Mouse (Mus musculus): ENCODE data around the gene Crbn. TPM values are rescaled to one million over a fixed set of nuclear protein-coding genes. Genes with fewer than 3 reads are reported as not detected.
A peak's percentile ranks its signal among the peaks of the same experiment; 100 is the strongest.

The Crbn gene
- total RNA-seq, 2 experiments from 2014 or later, result 23.9 to 46.5 TPM

DNA sequence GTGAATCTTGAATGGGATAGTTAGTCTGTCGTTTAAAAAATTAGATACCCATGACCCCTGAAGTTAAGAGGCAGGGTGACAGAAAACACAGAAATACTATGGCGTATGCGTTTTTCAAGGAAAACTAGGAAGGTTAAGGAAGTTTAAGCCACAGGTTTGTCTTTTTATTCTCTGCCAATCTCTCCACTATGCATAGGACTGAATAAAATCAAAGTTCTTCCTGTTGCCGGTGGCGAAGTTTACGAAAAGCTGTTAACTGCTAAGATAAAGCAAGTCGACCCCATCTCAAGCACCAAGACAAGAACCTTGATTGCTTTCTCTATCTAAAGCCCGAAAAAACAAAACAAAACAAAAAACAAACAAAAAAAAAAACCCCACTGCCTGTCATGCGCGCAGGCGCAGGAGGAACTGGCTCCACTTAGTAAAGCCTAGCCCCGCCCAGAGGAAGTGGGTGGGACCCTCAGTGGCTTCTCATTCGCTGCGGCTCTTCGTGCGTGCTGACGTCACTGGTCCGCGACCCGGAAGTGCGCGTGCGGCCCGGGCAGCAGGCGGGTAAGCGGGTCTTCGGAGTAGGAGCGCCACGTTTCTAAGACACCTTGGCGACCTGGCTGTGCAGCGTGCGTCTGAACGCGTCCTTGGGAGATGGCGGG is 31.1 kb downstream of the Crbn start, which contains the start of gene Trnt1:
Gene Trnt1, plus strand, starts transcription at position 481 of the 650 bp plus-strand sequence.
- peak; percentile 99 for ATAC-seq (replicated peaks; ENCODE audit: low FRiP score, low TSS enrichment, poor library complexity, severe bottlenecking)

DNA sequence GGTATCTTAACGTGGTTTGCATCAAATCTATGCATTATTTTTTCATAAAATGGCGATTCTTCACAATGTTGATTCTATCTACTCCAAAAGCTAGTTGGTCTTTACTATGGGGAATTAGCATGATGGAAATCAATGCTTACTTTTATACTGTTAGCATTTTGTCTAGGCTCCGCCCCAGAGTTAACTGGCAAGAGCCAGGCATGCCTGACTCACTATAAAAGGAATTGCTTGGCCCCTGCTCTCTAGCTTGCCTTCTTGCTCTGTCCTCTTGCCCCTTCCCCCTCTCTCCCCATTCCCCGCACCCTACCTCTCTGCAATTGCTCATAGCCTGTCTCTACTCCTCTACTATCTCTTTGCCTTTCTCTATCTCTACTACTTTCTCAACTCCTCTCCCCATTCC is 33.1 kb downstream of the Crbn start:
- ATAC-seq (replicated peaks; ENCODE audit: low FRiP score, low TSS enrichment, poor library complexity, severe bottlenecking), result no peak

DNA sequence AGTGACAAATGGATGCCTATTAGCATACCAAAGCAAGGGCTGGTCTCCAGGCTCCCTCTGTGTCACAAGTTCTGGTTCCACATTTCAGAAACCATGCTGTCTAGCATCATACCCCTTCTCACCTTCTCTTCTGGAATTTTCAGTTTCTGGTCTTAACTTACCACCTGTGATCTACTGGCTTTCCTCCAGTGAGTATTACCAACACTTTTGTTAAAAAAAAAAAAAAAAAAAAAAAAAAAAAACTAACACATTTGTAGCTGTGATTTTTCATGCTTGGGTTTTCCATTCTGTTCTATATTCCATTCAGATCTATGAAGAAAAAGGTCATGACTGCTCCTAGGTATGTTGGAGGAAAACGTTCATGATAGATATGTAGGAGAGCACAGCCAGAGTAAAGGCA is 34.0 kb downstream of the Crbn start:
- ATAC-seq (replicated peaks; ENCODE audit: low FRiP score, low TSS enrichment, poor library complexity, severe bottlenecking), result no peak

DNA sequence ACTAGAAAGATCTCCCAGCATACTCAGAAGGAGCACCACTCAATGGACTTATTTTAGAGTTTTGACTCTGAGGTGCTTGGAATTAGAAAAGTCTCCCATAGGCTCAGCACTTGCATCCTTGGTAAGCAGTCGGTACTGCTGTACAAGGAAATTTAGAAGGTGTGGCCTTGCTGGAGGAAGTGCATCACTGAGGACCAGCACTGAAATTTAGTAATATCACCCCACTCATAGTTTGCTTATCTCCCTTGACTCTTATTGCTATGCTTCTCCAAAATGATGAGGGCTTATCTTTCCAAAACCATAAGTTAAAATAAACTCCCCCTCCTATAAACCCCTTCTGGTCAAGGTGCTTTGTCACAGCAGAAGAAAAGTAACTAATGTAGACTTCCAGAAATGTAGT is 38.4 kb downstream of the Crbn start:
- peak; percentile 74 for ATAC-seq (replicated peaks; ENCODE audit: low FRiP score, low TSS enrichment, poor library complexity, severe bottlenecking)

DNA sequence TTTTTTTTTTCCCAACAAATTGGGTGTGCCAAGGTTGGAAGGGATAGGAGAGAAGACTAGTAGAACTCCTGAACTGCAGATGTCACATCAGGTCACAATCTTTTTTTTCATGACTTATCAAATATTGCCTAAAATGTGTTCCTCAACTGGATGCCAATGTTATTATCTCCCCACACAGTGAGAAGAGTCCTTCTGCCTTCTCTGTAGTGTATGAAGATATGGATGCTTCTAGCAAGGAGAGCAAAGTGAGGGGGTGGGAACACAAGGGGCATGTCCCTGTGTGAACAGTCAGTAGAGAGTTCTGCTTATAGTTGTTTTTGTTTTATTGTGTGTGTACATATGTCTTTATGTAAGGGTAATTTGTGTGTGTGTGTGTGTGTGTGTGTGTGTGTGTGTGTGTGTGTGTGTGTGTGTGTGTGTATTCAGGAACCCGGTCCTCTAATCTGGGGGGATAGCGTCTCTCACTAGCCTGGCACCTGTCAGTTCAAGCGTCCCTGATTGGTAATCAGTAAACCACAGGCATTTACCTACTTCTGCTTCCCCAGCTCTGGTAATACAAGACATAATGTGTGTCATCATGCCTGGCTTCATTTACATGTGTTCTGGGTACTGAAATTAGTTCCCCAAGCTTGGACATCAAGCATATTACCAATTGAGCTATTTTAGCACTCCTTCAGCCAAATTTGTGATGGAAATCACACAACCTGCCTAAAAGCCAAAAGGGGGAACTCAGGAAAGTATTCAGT is 39.2 kb downstream of the Crbn start:
- peak; percentile 63; the same call in 1 of the 2 replicates for ATAC-seq (replicated peaks; ENCODE audit: low FRiP score, low TSS enrichment, poor library complexity, severe bottlenecking)

DNA sequence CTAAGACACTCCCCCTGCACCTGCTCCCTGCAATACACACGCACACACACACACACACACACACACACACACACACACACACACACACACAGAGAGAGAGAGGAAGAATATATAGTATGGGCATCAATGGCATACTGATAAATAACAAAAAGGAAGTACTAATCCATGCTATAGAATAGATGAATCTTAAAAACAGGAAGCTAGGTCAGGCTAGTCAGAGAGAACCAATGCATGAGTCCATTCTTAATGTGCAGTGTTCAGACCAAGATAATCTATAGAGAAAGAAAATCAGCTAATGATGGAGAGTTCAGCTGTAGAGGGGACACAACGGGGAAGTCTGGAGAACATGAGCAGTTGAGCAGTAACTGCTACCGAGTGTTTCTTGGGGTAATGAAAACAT is 41.6 kb downstream of the Crbn start:
- ATAC-seq (replicated peaks; ENCODE audit: low FRiP score, low TSS enrichment, poor library complexity, severe bottlenecking), result no peak

DNA sequence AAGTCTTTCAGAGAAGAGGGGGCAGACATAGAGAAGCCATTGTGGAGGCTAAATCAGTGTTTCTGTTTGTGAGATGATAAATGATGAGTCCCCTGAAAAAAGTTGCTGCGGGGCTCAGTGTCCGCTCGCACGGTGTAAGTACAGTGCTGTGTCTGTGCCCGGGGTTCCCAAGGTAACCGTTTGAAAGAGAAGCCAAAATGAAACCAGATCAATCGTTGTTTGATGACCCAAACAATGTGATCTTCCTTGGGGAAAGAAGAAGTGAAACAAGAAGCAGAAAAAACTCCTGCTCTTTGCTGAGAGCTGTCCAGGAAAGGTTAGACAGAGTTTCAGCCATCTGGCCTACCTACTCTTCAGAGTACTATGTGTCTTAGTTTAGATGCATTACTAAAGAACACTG is 49.6 kb downstream of the Crbn start:
- no peak for ATAC-seq (replicated peaks; ENCODE audit: low FRiP score, low TSS enrichment, poor library complexity, severe bottlenecking)

DNA sequence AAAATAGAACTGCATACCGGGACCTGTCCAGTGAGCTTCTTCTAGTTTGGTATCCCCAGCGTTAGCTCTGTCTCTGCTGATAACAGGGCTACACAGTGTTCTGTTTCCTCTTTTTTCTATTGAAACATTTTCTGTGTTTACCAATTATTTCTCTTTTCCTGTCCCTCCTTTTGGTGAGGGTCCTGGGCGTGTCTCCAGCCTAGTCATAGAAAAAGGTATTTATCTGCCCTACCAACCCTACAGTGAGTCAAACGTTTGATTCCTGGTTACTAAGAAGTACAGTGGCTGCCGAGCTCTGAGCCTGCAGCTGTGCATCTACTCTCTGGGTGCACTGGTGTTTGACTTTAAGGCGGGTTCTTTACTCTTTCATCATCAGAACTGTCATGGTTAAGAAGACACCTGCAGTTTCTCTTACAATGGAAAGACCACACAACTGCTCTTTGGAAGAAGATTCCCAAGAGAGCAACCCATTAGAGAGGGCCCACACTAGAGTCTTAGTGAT is 50.9 kb downstream of the Crbn start, which contains the start of gene Il5ra:
Gene Il5ra, minus strand, starts transcription at position 151 of the 502 bp plus-strand sequence.
- peak; percentile 57; the same call in 1 of the 2 replicates for ATAC-seq (replicated peaks; ENCODE audit: low FRiP score, low TSS enrichment, poor library complexity, severe bottlenecking)

DNA sequence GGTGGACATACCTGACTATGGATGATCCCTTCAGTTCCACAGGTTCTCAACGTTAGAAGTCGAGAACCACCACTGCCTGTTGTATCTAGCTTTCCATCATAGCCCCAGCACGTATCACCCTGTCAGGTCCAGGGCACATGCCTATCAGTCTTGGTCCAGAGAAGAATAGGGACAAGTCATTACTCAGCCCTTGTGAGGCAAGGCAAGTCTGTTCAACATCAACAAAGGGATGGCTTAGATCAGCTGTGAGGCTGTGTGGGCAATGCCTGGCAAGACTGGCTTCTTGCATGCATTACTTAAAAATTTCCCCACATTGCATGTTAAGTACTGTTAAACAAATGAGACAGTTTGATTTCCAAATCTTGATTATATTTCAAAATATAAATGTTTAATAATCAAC is 52.1 kb downstream of the Crbn start:
- ATAC-seq (replicated peaks; ENCODE audit: low FRiP score, low TSS enrichment, poor library complexity, severe bottlenecking), result no peak

DNA sequence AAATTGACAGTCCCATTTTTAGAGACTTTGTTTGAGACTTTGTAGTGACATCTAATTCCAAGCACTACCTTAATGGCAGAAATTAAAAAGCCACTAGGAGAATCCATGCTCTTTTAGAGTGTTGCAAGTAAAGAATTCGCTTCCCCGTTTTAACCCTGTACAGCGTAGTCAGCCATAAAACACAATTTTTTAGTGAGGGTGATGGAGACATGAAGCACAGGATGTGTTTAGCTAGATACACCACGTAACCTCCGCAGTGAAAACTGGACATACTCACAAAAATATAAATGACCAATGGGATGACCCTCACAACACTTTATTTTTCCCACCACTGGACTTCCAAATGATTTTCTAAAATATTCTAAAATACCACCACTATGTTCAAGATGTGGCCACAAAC is 52.6 kb downstream of the Crbn start:
- no peak for ATAC-seq (replicated peaks; ENCODE audit: low FRiP score, low TSS enrichment, poor library complexity, severe bottlenecking)

DNA sequence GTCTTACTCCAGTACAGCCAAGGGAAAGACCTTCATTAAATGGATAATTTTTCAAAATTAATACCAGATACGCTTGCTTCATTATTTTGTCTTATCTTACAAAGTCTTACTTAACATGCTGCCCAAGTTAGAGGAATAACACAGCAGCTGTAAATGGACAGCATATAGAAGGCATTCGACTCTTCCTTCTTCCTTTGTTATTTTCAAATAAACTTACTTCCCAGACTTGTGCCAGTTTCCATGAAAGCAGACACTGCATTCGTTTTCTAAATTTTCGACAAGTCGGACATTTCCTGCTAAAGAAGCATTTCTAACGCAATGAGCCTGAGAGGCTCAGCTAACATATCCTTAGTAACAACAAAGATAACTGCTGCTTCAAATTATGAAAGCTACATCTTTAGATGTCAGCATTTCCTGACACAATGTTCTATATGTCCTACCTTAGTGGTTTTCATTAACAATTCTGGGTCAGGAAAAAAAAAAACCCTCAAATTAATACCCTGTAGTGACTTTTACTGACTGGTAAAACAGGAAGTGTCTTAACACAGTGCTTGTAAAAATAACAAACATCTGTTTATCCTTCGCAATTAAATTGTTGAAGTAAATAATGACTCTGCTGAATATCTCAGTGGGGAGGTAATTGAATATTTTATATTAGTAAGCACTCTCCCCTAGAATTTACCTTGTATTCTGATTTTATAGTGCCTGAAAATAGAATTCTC is 54.0 kb downstream of the Crbn start:
- ATAC-seq (replicated peaks; ENCODE audit: low FRiP score, low TSS enrichment, poor library complexity, severe bottlenecking), result no peak

DNA sequence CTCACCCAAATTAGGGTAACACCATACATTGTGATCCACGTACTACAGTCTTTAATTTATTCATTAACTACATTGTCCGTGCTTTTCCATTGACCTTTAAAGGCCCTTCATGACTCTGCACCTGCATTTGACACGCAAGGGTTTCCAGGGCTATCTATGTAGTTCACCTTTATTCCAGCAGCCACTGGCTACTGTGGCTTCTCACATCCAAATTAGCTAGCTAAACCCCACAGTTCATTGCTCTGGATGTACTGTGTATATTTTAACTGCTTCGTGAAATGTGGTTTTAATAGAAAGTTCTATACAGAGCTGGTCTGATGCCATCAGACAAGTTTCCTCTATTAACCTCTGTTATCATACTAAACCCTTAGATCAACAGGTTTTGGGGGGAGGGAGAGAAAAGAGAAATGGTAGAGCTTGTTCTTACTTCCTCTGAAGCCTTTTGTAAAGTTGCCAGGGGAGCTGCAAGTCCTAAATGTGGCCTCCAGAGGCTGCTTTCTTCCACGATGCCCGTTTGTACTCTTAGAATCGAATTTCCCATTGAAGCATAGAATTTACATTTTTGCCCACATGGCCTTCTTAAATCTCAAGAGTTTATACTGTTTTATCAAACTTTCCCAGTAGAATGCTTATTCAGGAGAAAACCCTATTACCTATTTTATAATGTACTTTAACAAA is 56.2 kb downstream of the Crbn start:
- ATAC-seq (replicated peaks; ENCODE audit: low FRiP score, low TSS enrichment, poor library complexity, severe bottlenecking), result no peak

DNA sequence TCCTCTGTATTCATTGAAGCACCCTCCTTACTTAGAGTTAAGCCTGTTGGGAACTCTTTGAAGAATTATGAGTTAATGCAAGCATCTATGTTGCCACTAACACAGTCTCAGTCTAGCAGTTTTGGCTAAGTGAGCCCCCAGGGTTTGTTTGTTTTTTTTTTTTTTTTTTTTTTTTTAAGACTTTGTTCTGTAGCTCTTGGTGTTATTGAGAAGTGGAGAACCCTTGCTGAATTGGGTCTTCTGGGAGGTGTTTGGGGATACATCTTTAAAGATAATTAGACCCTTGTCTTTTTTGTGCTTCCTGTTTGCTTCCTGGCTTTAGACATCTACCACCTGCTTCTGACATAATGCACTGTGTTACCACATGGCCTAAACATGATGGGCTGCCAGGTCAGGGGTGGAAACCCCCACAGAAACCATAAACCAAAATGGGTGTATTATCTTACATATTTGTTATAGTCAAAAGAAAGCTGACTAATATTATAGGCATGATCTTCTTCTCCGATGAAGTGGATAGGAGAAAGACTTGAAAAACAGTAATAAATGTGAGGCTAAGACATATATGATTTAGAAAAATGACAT is 59.5 kb downstream of the Crbn start:
- ATAC-seq (replicated peaks; ENCODE audit: low FRiP score, low TSS enrichment, poor library complexity, severe bottlenecking), result no peak

DNA sequence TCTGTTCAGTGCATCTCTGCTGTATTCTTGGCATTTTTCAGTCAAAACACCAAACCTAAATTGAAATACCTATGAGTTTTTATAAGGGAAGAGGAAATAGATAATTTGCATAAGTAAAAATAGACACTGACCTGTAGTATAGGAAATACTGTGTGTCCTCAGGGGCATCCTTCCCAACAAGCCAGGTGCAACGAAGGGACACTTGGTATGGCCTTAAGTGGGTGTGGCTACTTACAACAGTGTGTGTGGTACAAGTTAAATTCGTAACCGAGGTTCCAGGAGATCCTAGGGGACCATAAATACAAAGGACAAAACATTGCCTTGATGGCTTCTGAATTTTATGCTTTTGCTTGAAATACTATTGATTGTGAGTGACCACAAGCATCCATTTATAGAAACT is 61.6 kb downstream of the Crbn start:
- no peak for ATAC-seq (replicated peaks; ENCODE audit: low FRiP score, low TSS enrichment, poor library complexity, severe bottlenecking)

DNA sequence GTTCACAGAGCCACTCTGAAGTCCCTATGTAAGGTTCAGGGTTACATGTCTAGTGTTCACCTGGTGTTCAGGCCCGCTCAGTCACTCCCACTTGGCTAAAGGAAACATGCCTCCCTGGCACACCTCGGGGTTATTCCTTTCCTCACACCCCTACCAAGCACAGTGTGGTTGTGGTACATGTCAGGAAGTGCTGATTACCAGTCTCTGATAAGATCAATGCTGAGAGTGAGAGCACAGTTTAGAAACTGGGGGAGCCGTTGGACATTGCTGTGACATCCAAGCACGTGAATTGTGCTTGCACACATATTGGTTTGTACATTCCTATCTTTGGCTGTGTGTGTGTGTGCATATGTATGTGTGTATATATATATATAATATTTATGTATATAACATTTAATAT is 67.3 kb downstream of the Crbn start:
- no peak for ATAC-seq (replicated peaks; ENCODE audit: low FRiP score, low TSS enrichment, poor library complexity, severe bottlenecking)

Other genes with a start within 250 kb of the Crbn start
- not detected in 2 replicates for gene Il5ra, start 51.0 kb downstream of the Crbn start, total RNA-seq (2014; fragmentation: Nextera tagmentation)
- gene Il5ra, start 51.0 kb downstream of the Crbn start, total RNA-seq (2017), result not detected in 2 replicates
- 67.5 and 88.5 TPM in 2 replicates for gene Trnt1, start 31.0 kb downstream of the Crbn start, total RNA-seq (2014; fragmentation: Nextera tagmentation)
- 111 and 129 TPM in 2 replicates for gene Trnt1, start 31.0 kb downstream of the Crbn start, total RNA-seq (2017)